Mouse (Mus musculus): ENCODE results near the gene Ppp1r13l.

Gene Ppp1r13l

GRCm38 (mm10) chr7:19369823-19370425 lies 10.4 kb downstream of the Ppp1r13l start:
- DNase-seq, result peak; percentile 52

- no peak for DNase-seq
Observed at GRCm38 (mm10) chr7:19373367-19373766, 13.8 kb downstream of the Ppp1r13l start.

GRCm38 (mm10) chr7:19375368-19375767 lies 15.8 kb downstream of the Ppp1r13l start:
- DNase-seq, result no peak

GRCm38 (mm10) chr7:19376019-19376418 lies 16.5 kb downstream of the Ppp1r13l start:
- DNase-seq, result no peak

GRCm38 (mm10) chr7:19378049-19378448 lies 18.5 kb downstream of the Ppp1r13l start:
- DNase-seq, result no peak

GRCm38 (mm10) chr7:19381377-19382165 lies 22.0 kb downstream of the Ppp1r13l start, which contains the start of gene Ercc2:
Gene Ercc2 (plus strand): TSS chr7:19382010.
- DNase-seq, result peak; percentile 98

- no peak for DNase-seq
Observed at GRCm38 (mm10) chr7:19382166-19382541, 22.6 kb downstream of the Ppp1r13l start.

GRCm38 (mm10) chr7:19383708-19384107 lies 24.2 kb downstream of the Ppp1r13l start:
- no peak for DNase-seq

GRCm38 (mm10) chr7:19388699-19389413 lies 29.3 kb downstream of the Ppp1r13l start:
- no peak for DNase-seq

GRCm38 (mm10) chr7:19394484-19394883 lies 34.9 kb downstream of the Ppp1r13l start:
- no peak for DNase-seq

GRCm38 (mm10) chr7:19399496-19400280 lies 40.1 kb downstream of the Ppp1r13l start:
- peak; percentile 51 to 57 for DNase-seq

GRCm38 (mm10) chr7:19400946-19401345 lies 41.4 kb downstream of the Ppp1r13l start:
- DNase-seq, result no peak

GRCm38 (mm10) chr7:19402535-19403112 lies 43.1 kb downstream of the Ppp1r13l start:
- DNase-seq, result no peak

GRCm38 (mm10) chr7:19403731-19404296 lies 44.3 kb downstream of the Ppp1r13l start, which contains the start of gene Klc3:
Gene Klc3 (minus strand): TSS chr7:19404104.
- DNase-seq, result peak; percentile 81 to 87

- DNase-seq, result no peak
Observed at GRCm38 (mm10) chr7:19404476-19404875, 44.9 kb downstream of the Ppp1r13l start, which contains the start of gene Ckm. Gene Ckm (plus strand): TSS chr7:19404776.

- peak; percentile 52 to 67 for DNase-seq
Observed at GRCm38 (mm10) chr7:19405417-19405816, 45.9 kb downstream of the Ppp1r13l start.

- DNase-seq, result no peak
Observed at GRCm38 (mm10) chr7:19409753-19410152, 50.2 kb downstream of the Ppp1r13l start.

GRCm38 (mm10) chr7:19410766-19411344 lies 51.3 kb downstream of the Ppp1r13l start:
- DNase-seq, result no peak

- no peak for DNase-seq
Observed at GRCm38 (mm10) chr7:19411783-19412182, 52.2 kb downstream of the Ppp1r13l start.

- no peak for DNase-seq
Observed at GRCm38 (mm10) chr7:19413525-19413924, 54.0 kb downstream of the Ppp1r13l start.

GRCm38 (mm10) chr7:19416590-19416989 lies 57.0 kb downstream of the Ppp1r13l start:
- no peak for DNase-seq
